Mouse (Mus musculus) gonadal fat pad, adult 2 months (tissue): Measurements from ENCODE around the gene Spsb4. TPM values are rescaled to one million over a fixed set of nuclear protein-coding genes. Genes with fewer than 3 reads are reported as not detected.

Experiments used
- DNase-seq: peaks from one replicate; pipeline ENCODE4 v3.0.0-alpha.2; 2012; ENCODE audit warnings: low read depth
- polyA plus RNA-seq: library from polyadenylated mRNA; depleted of rRNA; stranded (reverse); fragments of >200 nt; gene quantifications from 2 replicates; pipeline ENCODE4 v1.2.3, GENCODE M21; 2012

The Spsb4 gene
- polyA plus RNA-seq, 1 experiment: 0.90 TPM

- no peak for DNase-seq
These were observed 39.1 kb downstream of the Spsb4 start for GRCm38 (mm10) chr9:96979417-96980030.

GRCm38 (mm10) chr9:96978147-96978782 is 40.4 kb downstream of the Spsb4 start:
- DNase-seq: no peak

GRCm38 (mm10) chr9:96977287-96978145 is 41.1 kb downstream of the Spsb4 start:
- no peak for DNase-seq

GRCm38 (mm10) chr9:96973091-96973490 is 45.6 kb downstream of the Spsb4 start:
- DNase-seq: no peak

GRCm38 (mm10) chr9:96971625-96972404 is 46.8 kb downstream of the Spsb4 start:
- DNase-seq: no peak

- DNase-seq: no peak
These were observed 51.1 kb downstream of the Spsb4 start for GRCm38 (mm10) chr9:96967516-96967915.

GRCm38 (mm10) chr9:96966465-96966864 is 52.2 kb downstream of the Spsb4 start:
- no peak for DNase-seq

- DNase-seq: no peak
These were observed 55.0 kb downstream of the Spsb4 start for GRCm38 (mm10) chr9:96963443-96964215.

- no peak for DNase-seq
These were observed 55.9 kb downstream of the Spsb4 start for GRCm38 (mm10) chr9:96962714-96963113.

- no peak for DNase-seq
These were observed 56.5 kb downstream of the Spsb4 start for GRCm38 (mm10) chr9:96961986-96962701.

GRCm38 (mm10) chr9:96961006-96961405 is 57.6 kb downstream of the Spsb4 start:
- DNase-seq: no peak

- DNase-seq: no peak
These were observed 58.4 kb downstream of the Spsb4 start for GRCm38 (mm10) chr9:96960241-96960640.

- DNase-seq: no peak
These were observed 59.2 kb downstream of the Spsb4 start for GRCm38 (mm10) chr9:96959469-96959868.

- DNase-seq: no peak
These were observed 60.5 kb downstream of the Spsb4 start for GRCm38 (mm10) chr9:96958009-96958615.

GRCm38 (mm10) chr9:96957298-96957865 is 61.3 kb downstream of the Spsb4 start:
- DNase-seq: no peak

- DNase-seq: no peak
These were observed 61.9 kb downstream of the Spsb4 start for GRCm38 (mm10) chr9:96956646-96957297.

- DNase-seq: no peak
These were observed 64.4 kb downstream of the Spsb4 start for GRCm38 (mm10) chr9:96954063-96954809.

- DNase-seq: no peak
These were observed 65.2 kb downstream of the Spsb4 start for GRCm38 (mm10) chr9:96953443-96953842.
